Mouse (Mus musculus) embryonic facial prominence, embryonic 12.5 days (tissue): ENCODE measurements around the gene Mrps27. TPM values are rescaled to one million over a fixed set of nuclear protein-coding genes. Genes with fewer than 3 reads are reported as not detected.
"Not testable (repeated sequence)": the region's sequence is repeated elsewhere in the genome, so short reads cannot be mapped to it uniquely, and the experiment has no call there.

Experiments
- ATAC-seq: fragments of 200-750 bp; cut with Nextera tagmentation; 2 replicates; pipeline ENCODE4 v1.8.0; 2017; ENCODE audit not compliant: insufficient number of reproducible peaks, insufficient read depth, low FRiP score, low TSS enrichment
- H3K27ac ChIP-seq: fragments of 300-500 bp; sonication (generic); 2 replicates; pipeline ENCODE4 v1.5.1; 2016; ENCODE audit warnings: mild to moderate bottlenecking
- H3K27me3 ChIP-seq: fragments of 300-500 bp; sonication (generic); 2 replicates; pipeline ENCODE4 v1.6.1; 2016; ENCODE audit warnings: mild to moderate bottlenecking, moderate library complexity
- H3K36me3 ChIP-seq: fragments of 300-500 bp; sonication (generic); 2 replicates; pipeline ENCODE4 v1.6.1; 2016; ENCODE audit warnings: mild to moderate bottlenecking
- H3K4me1 ChIP-seq: fragments of 300-500 bp; sonication (generic); 2 replicates; pipeline ENCODE4 v1.6.1; 2016
- H3K4me2 ChIP-seq: fragments of 300-500 bp; sonication (generic); replicated peaks from 2 replicates; pipeline ENCODE4 v1.6.1; 2016; ENCODE audit warnings: mild to moderate bottlenecking, moderate library complexity
- H3K4me3 ChIP-seq: fragments of 300-500 bp; sonication (generic); 2 replicates; pipeline ENCODE4 v1.5.1; 2016; ENCODE audit warnings: mild to moderate bottlenecking
- H3K9ac ChIP-seq: fragments of 300-500 bp; sonication (generic); 2 replicates; pipeline ENCODE4 v1.6.1; 2016; ENCODE audit warnings: mild to moderate bottlenecking, moderate library complexity
- H3K9me3 ChIP-seq: fragments of 300-500 bp; sonication (generic); 2 replicates; pipeline ENCODE4 v1.6.1; 2016; ENCODE audit warnings: mild to moderate bottlenecking, moderate library complexity
- WGBS: fragments of 180-500 bp; shearing (Covaris S2); methylation state at CpG from one replicate; pipeline ENCODE4 v1.1.7; 2016; 5-methylcytosine and 5-hydroxymethylcytosine counted together
- polyA plus RNA-seq: library from polyadenylated mRNA; unstranded; fragments of >200 nt; fragmentation: Nextera tagmentation; extraction: Ambion mirVana; gene quantifications from 2 replicates; pipeline ENCODE4 v1.2.1, GENCODE M21; 2016

Gene Mrps27
- polyA plus RNA-seq, 1 experiment from 2014 or later: 63.2 TPM

- H3K36me3 ChIP-seq: peaks cover 38% of the 10 kb centered on the region
- no peaks in the 10 kb centered on the region for H3K27me3 ChIP-seq
- WGBS: 93% methylated on average over 7 of the region's 7 CpGs
- H3K4me1 ChIP-seq: no peaks in the 10 kb centered on the region
- no peaks in the 10 kb centered on the region for H3K9me3 ChIP-seq
- no peak for ATAC-seq
- H3K9ac ChIP-seq: no peak overlapping the region
- H3K4me2 ChIP-seq: no peak overlapping the region
- no peak overlapping the region for H3K27ac ChIP-seq
- no peak overlapping the region for H3K4me3 ChIP-seq
These were observed 24.1 kb upstream of the Mrps27 start for GRCm38 (mm10) chr13:99320453-99320852.

DNA sequence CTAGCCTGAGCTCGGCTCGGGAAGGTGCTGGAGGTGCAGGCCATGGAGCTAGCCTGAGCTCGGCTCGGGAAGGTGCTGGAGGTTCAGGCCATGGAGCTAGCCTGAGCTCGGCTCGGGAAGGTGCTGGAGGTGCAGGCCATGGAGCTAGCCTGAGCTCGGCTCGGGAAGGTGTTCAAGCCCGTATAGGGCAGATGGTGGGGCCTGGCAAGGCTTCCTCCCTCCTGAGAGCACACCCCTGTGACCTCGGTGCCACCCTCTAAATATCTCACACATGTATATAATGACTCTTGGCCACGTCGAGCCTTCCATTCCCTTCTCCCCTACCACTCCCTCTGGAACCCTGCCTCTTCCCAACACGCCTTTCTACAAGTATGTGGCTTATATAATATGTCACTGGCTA is 21.7 kb upstream of the Mrps27 start:
- H3K9ac ChIP-seq, H3K4me3 ChIP-seq, H3K27ac ChIP-seq, H3K9me3 ChIP-seq, H3K4me1 ChIP-seq, H3K4me2 ChIP-seq, ATAC-seq, H3K27me3 ChIP-seq: not testable (repeated sequence)
- H3K36me3 ChIP-seq: peaks cover 61% of the 10 kb centered on the region
- 86% methylated on average over 13 of the region's 13 CpGs for WGBS

- peaks cover 65% of the 10 kb centered on the region for H3K36me3 ChIP-seq
These were observed 20.8 kb upstream of the Mrps27 start for GRCm38 (mm10) chr13:99323632-99324336.

DNA sequence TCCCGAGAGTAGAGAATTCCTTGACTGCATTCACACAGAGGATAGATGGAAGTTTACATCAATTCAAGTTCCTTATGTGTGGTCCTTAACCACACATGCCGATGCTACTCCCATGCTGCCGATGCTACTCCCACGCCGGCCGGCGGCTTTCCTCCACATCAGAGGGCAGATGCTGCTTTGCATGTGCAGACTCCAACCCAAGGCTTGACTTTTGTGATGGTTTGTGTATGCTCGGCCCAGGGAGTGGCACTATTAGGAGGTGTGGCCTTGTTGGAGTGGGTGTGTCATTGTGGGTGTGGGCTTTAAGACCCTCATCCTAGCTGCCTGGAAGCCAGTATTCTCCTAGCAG is 20.3 kb upstream of the Mrps27 start:
- H3K27me3 ChIP-seq, H3K9me3 ChIP-seq, H3K4me2 ChIP-seq, H3K4me1 ChIP-seq, H3K27ac ChIP-seq, H3K9ac ChIP-seq, ATAC-seq, H3K4me3 ChIP-seq: not testable (repeated sequence)
- H3K36me3 ChIP-seq: peaks cover 70% of the 10 kb centered on the region
- WGBS: 88% methylated on average over 8 of the region's 8 CpGs

More at GRCm38 (mm10) chr13:99323632-99324336, 20.8 kb upstream of the Mrps27 start:
- H3K27me3 ChIP-seq: no peaks in the 10 kb centered on the region
- no peak for ATAC-seq
- H3K9me3 ChIP-seq: no peaks in the 10 kb centered on the region
- H3K27ac ChIP-seq: no peak overlapping the region
- no peak overlapping the region for H3K4me2 ChIP-seq
- no peaks in the 10 kb centered on the region for H3K4me1 ChIP-seq
- no peak overlapping the region for H3K9ac ChIP-seq
- 75% methylated on average over 7 of the region's 7 CpGs for WGBS
- H3K4me3 ChIP-seq: no peak overlapping the region

- no peak overlapping the region for H3K4me2 ChIP-seq
- H3K4me1 ChIP-seq: no peaks in the 10 kb centered on the region
- 66% methylated on average over 4 of the region's 4 CpGs for WGBS
- H3K9ac ChIP-seq: no peak overlapping the region
- no peaks in the 10 kb centered on the region for H3K9me3 ChIP-seq
- no peaks in the 10 kb centered on the region for H3K27me3 ChIP-seq
- ATAC-seq: no peak
- no peak overlapping the region for H3K27ac ChIP-seq
- no peak overlapping the region for H3K4me3 ChIP-seq
- H3K36me3 ChIP-seq: peaks cover 79% of the 10 kb centered on the region
These were observed 13.3 kb upstream of the Mrps27 start for GRCm38 (mm10) chr13:99331255-99331654.

- 78% methylated on average over 6 of the region's 6 CpGs for WGBS
- H3K4me3 ChIP-seq: no peak overlapping the region
- no peak for ATAC-seq
- no peaks in the 10 kb centered on the region for H3K4me1 ChIP-seq
- no peaks in the 10 kb centered on the region for H3K27me3 ChIP-seq
- no peak overlapping the region for H3K27ac ChIP-seq
- H3K9me3 ChIP-seq: no peaks in the 10 kb centered on the region
- no peak overlapping the region for H3K9ac ChIP-seq
- no peak overlapping the region for H3K4me2 ChIP-seq
- peaks cover 83% of the 10 kb centered on the region for H3K36me3 ChIP-seq
These were observed 7.1 kb upstream of the Mrps27 start for GRCm38 (mm10) chr13:99337510-99337909.

DNA sequence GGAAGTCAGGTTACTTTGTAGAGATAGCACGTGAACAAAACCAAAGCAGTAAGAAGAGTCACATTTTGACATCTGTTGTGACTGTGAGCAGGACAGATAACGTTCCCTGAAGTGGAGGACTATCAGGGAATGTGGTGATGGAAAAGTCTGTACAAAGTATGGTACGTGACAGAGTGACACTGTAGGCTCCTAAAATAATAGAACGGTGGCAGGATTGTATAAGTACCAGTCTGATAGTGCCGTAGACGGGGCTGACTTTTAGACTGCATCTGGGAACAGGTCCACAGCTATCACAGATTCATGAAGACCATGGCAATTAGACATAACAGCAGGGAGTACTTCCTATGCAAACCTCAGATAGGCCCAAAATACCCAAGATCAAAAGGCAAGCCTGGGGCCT is 3.1 kb upstream of the Mrps27 start:
- Histone ChIP-seq H3K4me1 (peaks cover 11% of the 10 kb centered on the region), H3K4me3 (no peak overlapping the region), H3K9ac (no peak overlapping the region), H3K9me3 (no peaks in the 10 kb centered on the region), H3K27ac (no peak overlapping the region), H3K27me3 (no peaks in the 10 kb centered on the region), H3K4me2 (no peak overlapping the region), H3K36me3 (peaks cover 55% of the 10 kb centered on the region)
- 93% methylated on average over 6 of the region's 6 CpGs for WGBS
- ATAC-seq: no peak

DNA sequence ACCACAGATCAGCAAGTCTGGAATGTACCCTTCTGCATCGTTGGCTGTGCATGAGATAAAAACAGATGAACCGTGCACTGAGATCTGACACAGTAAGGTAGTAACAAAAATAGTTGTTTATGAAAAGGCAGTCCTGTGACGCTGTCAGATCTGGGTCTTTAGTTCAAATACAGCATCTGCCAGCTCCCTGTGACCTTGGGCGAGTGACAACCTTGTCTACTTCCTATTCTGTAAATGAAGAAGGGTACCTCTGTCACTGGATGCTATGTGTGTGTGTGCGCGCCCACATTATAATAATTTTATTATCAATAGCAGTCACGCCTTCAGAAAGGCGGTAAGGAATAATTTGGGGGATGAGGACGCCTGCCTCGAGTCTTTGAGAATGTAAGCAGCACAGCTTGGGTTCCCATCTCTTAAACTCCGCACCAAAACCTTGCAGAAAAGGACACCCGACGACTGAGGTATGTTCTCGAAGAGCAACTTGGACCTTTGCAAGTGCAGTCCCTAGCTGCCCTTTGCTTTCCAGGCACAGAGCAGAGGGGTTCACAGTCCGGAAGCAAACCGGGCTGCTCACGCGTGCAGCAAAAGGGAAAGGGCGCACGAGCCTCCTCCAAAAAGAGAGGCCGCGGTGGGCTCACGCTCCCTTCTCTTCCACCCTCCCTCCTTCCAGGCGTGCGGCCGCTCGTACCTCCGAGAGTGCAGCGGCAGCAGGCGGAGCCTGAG is 549 bp upstream of the Mrps27 start:
- Histone ChIP-seq H3K9ac (peak overlapping the region; percentile 79), H3K4me2 (peak overlapping the region; percentile 61), H3K36me3 (peaks cover 40% of the 10 kb centered on the region), H3K27me3 (no peaks in the 10 kb centered on the region), H3K9me3 (no peaks in the 10 kb centered on the region), H3K4me1 (peaks cover 11% of the 10 kb centered on the region), H3K27ac (peak overlapping the region; percentile 88), H3K4me3 (peak overlapping the region; percentile 85)
- peak; percentile 70; the same call in 1 of the 2 replicates for ATAC-seq
- WGBS: 2% methylated on average over 30 of the region's 30 CpGs

DNA sequence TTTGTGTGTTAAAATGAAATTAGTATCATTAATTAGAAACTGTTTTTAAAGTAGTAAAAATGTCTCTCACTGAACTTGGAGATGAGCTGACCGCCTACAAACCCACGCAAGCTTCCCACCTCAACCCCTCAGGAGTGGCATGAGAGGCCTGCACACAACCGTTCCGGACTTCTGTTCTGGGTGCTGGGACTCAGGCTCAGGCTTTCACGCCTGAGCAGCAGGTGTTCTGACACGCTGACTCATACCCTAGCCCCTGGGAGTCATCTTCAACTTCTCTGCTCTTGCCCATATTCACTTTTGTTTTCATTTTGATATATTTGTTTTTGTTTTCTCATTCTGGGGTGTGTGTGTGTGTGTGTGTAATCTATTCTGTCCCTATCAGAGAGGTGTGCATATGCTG is 5.4 kb downstream of the Mrps27 start:
- no peak overlapping the region for H3K9ac ChIP-seq
- H3K4me3 ChIP-seq: no peak overlapping the region
- H3K4me2 ChIP-seq: no peak overlapping the region
- H3K27me3 ChIP-seq: no peaks in the 10 kb centered on the region
- peaks cover 5% of the 10 kb centered on the region; the same call in 1 of the 2 replicates for H3K4me1 ChIP-seq
- no peaks in the 10 kb centered on the region for H3K9me3 ChIP-seq
- peaks cover 17% of the 10 kb centered on the region for H3K36me3 ChIP-seq
- no peak overlapping the region for H3K27ac ChIP-seq
- 86% methylated on average over 6 of the region's 6 CpGs for WGBS
- ATAC-seq: no peak

- no peak overlapping the region for H3K9ac ChIP-seq
- H3K4me3 ChIP-seq: no peak overlapping the region
- WGBS: 54% methylated on average over 8 of the region's 8 CpGs
- no peak for ATAC-seq
- H3K27ac ChIP-seq: no peak overlapping the region
- no peaks in the 10 kb centered on the region for H3K4me1 ChIP-seq
- H3K36me3 ChIP-seq: peaks cover 21% of the 10 kb centered on the region
- no peak overlapping the region for H3K4me2 ChIP-seq
- no peaks in the 10 kb centered on the region for H3K9me3 ChIP-seq
- H3K27me3 ChIP-seq: no peaks in the 10 kb centered on the region
These were observed 6.6 kb downstream of the Mrps27 start for GRCm38 (mm10) chr13:99351186-99351585.

GRCm38 (mm10) chr13:99351596-99351995 is 7.0 kb downstream of the Mrps27 start:
- Histone ChIP-seq H3K36me3 (peaks cover 21% of the 10 kb centered on the region), H3K4me3 (no peak overlapping the region), H3K27ac (no peak overlapping the region), H3K9ac (no peak overlapping the region), H3K9me3 (no peaks in the 10 kb centered on the region), H3K27me3 (no peaks in the 10 kb centered on the region), H3K4me2 (no peak overlapping the region), H3K4me1 (no peaks in the 10 kb centered on the region)
- 81% methylated on average over 3 of the region's 3 CpGs for WGBS
- ATAC-seq: no peak

DNA sequence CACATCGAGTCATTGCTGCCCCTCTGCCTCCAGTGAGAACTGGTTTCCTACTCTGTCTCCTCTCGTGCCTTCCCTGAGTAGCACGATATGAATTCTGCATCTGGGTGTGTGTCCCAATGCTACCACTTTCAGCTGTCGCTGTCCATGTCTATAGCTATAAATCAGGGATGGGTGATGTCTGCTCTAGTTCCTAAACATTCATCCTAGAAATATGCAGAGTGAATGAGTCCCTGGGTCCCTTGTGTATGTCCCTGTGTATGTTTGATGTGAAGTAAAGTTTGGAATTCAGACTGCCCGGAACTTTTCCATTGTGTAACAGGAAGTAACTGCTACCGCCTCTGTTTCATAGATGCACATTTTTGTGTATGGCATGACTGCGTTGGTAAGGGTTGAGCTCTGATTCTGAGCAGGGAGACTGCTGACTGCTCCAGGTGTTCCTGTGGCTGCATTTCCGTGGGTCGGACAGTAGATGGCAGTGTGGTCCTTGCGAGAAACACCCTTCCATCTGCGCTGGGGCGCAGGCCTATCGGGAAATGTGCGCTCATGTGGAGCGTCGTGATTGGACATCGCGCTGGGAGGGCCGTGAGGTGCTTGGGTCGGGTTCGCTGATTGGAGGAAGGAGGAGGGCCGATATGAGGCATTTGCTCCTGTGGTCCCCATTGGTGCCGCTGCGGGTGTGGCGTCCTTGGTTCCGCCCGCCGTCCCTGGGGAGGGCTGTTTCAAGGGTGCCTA is 8.3 kb downstream of the Mrps27 start:
- ATAC-seq: peak; percentile 99
- Histone ChIP-seq H3K36me3 (peaks cover 21% of the 10 kb centered on the region), H3K4me2 (peak overlapping the region; percentile 60), H3K9me3 (no peaks in the 10 kb centered on the region), H3K27ac (peak overlapping the region; percentile 76), H3K4me3 (peak overlapping the region; percentile 39), H3K27me3 (no peaks in the 10 kb centered on the region), H3K4me1 (no peaks in the 10 kb centered on the region), H3K9ac (no peak overlapping the region)
- WGBS: 12% methylated on average over 28 of the region's 28 CpGs
